ENCODE assay signal across 20 mouse cellular contexts in genomic region chr15:102165468-102166100, GRCm38 (mm10). TPM values are rescaled to one million over a fixed set of nuclear protein-coding genes. Genes with fewer than 3 reads are reported as not detected.
DNase-seq lines count a peak whose midpoint lies in the region; ATAC-seq and TF ChIP-seq lines count a peak whose summit lies in the region.
"Had no signal": no experiment of that assay in that cellular context is flagged by ENCODE, and none has a peak within 500 bp of the region (broad histone marks: within the 10 kb centered on the region; RNA-seq: fewer than 3 reads in every experiment).

No protein-coding gene starts in this region.

- H3K27ac ChIP-seq in MEL (ENCODE audit: control insufficient read depth, low read depth, low read length): no peak overlapping the region
- 0 out of 2 replicates have a peak overlapping the region, but pooled peaks have one; percentile 38 for H3K27ac ChIP-seq in embryonic facial prominence, embryonic 12.5 days
- 0 out of 2 replicates have a peak overlapping the region, but pooled peaks have one; percentile 5 for H3K27ac ChIP-seq in limb, embryonic 14.5 days (replicated peaks; ENCODE audit: low read depth, low read length)
- H3K27ac ChIP-seq: hindbrain, postnatal 0 days; liver, embryonic 15.5 days; neural tube, embryonic 12.5 days had no signal

- H3K4me3 ChIP-seq in MEL (ENCODE audit: control insufficient read depth in 1 of 2, insufficient read depth in 1 of 2, low read depth in 2 of 2, low read length in 2 of 2): no peak overlapping the region
- H3K4me3 ChIP-seq in embryonic facial prominence, embryonic 12.5 days: no peak overlapping the region
- H3K4me3 ChIP-seq in limb, embryonic 14.5 days (replicated peaks; ENCODE audit: low read length): no peak overlapping the region
- H3K4me3 ChIP-seq: heart, embryonic 12.5 days; liver, embryonic 15.5 days; neural tube, embryonic 12.5 days had no signal

- no peaks in the 10 kb centered on the region for H3K9me3 ChIP-seq in MEL (replicated peaks; ENCODE audit: insufficient read depth, low read length)
- H3K9me3 ChIP-seq in embryonic facial prominence, embryonic 12.5 days: no peaks in the 10 kb centered on the region
- H3K9me3 ChIP-seq in limb, embryonic 14.5 days (ENCODE audit: control insufficient read depth, low read length): no peaks in the 10 kb centered on the region
- H3K9me3 ChIP-seq: heart, embryonic 12.5 days; liver, embryonic 15.5 days; neural tube, embryonic 12.5 days had no signal

- DNase-seq in MEL (ENCODE audit: low read depth, low spot score): no peak
- no peak for DNase-seq in limb, embryonic 14.5 days (ENCODE audit: low spot score)
- peak; percentile 42 to 45 for DNase-seq in thymus, postnatal 10 days (ENCODE audit: low spot score in 2 of 2)
- no peak for DNase-seq in retina, embryonic 14.5 days (ENCODE audit: low spot score)
- no peak for DNase-seq in cerebellum, adult 9-11 months
- DNase-seq in testis, postnatal 14 days (ENCODE audit: low spot score): no peak
- no peak for DNase-seq in urinary bladder, postnatal 36 days (ENCODE audit: low spot score in 2 of 2)
- DNase-seq: adrenal gland, adult 8-10 months; cerebellum, adult 11-12 months; cerebellum, postnatal 36 days; kidney, adult 8-10 months; lung, postnatal 10 days; right cerebral cortex, postnatal 4 days had no signal

- H3K79me2 ChIP-seq in MEL (ENCODE audit: control insufficient read depth, insufficient read depth, low read length, poor library complexity): no peaks in the 10 kb centered on the region

- no peak for TF ChIP-seq POLR2A in MEL (IDR thresholded peaks at IDR 0.05; ENCODE audit: control insufficient read depth in 1 of 2, insufficient read depth in 1 of 2, low read depth in 1 of 2, low read length in 2 of 2, poor library complexity in 1 of 2)
- TF ChIP-seq POLR2A in limb, embryonic 14.5 days (IDR thresholded peaks at IDR 0.05; ENCODE audit: borderline replicate concordance, extremely low read depth, insufficient read depth, insufficient read length): no peak

- H3K27me3 ChIP-seq in MEL (ENCODE audit: control insufficient read depth in 1 of 2, insufficient read depth in 2 of 2, low read length in 2 of 2): no peaks in the 10 kb centered on the region
- no peaks in the 10 kb centered on the region for H3K27me3 ChIP-seq in embryonic facial prominence, embryonic 12.5 days
- no peaks in the 10 kb centered on the region for H3K27me3 ChIP-seq in limb, embryonic 14.5 days (ENCODE audit: control insufficient read depth, insufficient read depth, low read length)
- H3K27me3 ChIP-seq: liver, embryonic 15.5 days; neural tube, embryonic 12.5 days had no signal

- peaks cover 0 to 5% of the 10 kb centered on the region in 2 experiments; a peak in 2 of 4 replicates for H3K4me1 ChIP-seq in MEL (ENCODE audit: control insufficient read depth in 1 of 2, insufficient read depth in 2 of 2, low read length in 2 of 2)
- H3K4me1 ChIP-seq in embryonic facial prominence, embryonic 12.5 days: peaks cover 26% of the 10 kb centered on the region
- peaks cover 30% of the 10 kb centered on the region for H3K4me1 ChIP-seq in limb, embryonic 14.5 days (ENCODE audit: control insufficient read depth, insufficient read depth, low read length)
- H3K4me1 ChIP-seq: liver, embryonic 15.5 days; neural tube, embryonic 12.5 days had no signal

- 45% methylated on average over 6 of the region's 6 CpGs for WGBS in embryonic facial prominence, embryonic 12.5 days
- WGBS in limb, embryonic 14.5 days: 33% methylated on average over 6 of the region's 6 CpGs

- TF ChIP-seq CTCF in MEL (IDR thresholded peaks at IDR 0.05 in 2 of 3, conservative IDR thresholded peaks at IDR 0.05 in 1 of 3; ENCODE audit: control insufficient read depth in 1 of 3, insufficient read depth in 1 of 3, low read depth in 2 of 3, low read length in 3 of 3, poor library complexity in 1 of 3, severe bottlenecking in 1 of 3): no peak; a peak in 1 of 6 replicates

- no peak for TF ChIP-seq RAD21 in MEL (IDR thresholded peaks at IDR 0.05; ENCODE audit: low read depth, low read length)

- no peak overlapping the region for H3K9ac ChIP-seq in MEL (ENCODE audit: control insufficient read depth, low read depth, low read length, poor library complexity, severe bottlenecking)
- no peak overlapping the region for H3K9ac ChIP-seq in embryonic facial prominence, embryonic 12.5 days
- no peak overlapping the region; the same call in 1 of the 2 replicates for H3K9ac ChIP-seq in limb, embryonic 14.5 days (ENCODE audit: low read depth, low read length, severe bottlenecking)
- H3K9ac ChIP-seq: heart, embryonic 12.5 days; liver, embryonic 15.5 days; neural tube, embryonic 12.5 days had no signal

- H3K36me3 ChIP-seq in MEL (ENCODE audit: control insufficient read depth in 1 of 2, insufficient read depth in 2 of 2, low read length in 2 of 2): peaks cover 0 to 2% of the 10 kb centered on the region in 2 experiments; a peak in 2 of 4 replicates
- H3K36me3 ChIP-seq in embryonic facial prominence, embryonic 12.5 days: no peaks in the 10 kb centered on the region
- H3K36me3 ChIP-seq in limb, embryonic 14.5 days (ENCODE audit: control insufficient read depth, insufficient read depth, low read length): no peaks in the 10 kb centered on the region
- H3K36me3 ChIP-seq: heart, embryonic 12.5 days; neural tube, embryonic 12.5 days had no signal

- ATAC-seq in embryonic facial prominence, embryonic 12.5 days (ENCODE audit: insufficient number of reproducible peaks, insufficient read depth, low FRiP score, low TSS enrichment): no peak
- no peak for ATAC-seq in limb, embryonic 14.5 days (ENCODE audit: low FRiP score, low read depth)
- ATAC-seq: hindbrain, postnatal 0 days had no signal

- no peak overlapping the region for H3K4me2 ChIP-seq in embryonic facial prominence, embryonic 12.5 days (replicated peaks)
- no peak overlapping the region for H3K4me2 ChIP-seq in limb, embryonic 14.5 days (replicated peaks; ENCODE audit: low read depth, low read length, severe bottlenecking)
- H3K4me2 ChIP-seq: heart, embryonic 12.5 days; liver, embryonic 15.5 days; neural tube, embryonic 12.5 days had no signal

- TF ChIP-seq EP300 in MEL (IDR thresholded peaks at IDR 0.05; ENCODE audit: low read depth in 1 of 2, low read length in 2 of 2): no peak

TF ChIP-seq in MEL, 35 proteins besides CTCF, POLR2A, EP300 and RAD21:
- TF ChIP-seq CHD1 (IDR thresholded peaks at IDR 0.05; ENCODE audit: low read depth, low read length) (no peak), ZNF384 (IDR thresholded peaks at IDR 0.05; ENCODE audit: low read depth, low read length) (peak; percentile 65)

RNA-seq across cellular contexts. Expression of gene Soat2, which starts 15.3 kb away (rescaled TPM):
- total RNA-seq in MEL (2012; rRNA removed): 20.0 and 31.0 TPM in 2 replicates
- 10 to 100 TPM in 1 of 2 experiments, not detected in 1; 44.8 TPM for polyA plus RNA-seq in MEL (2012; ENCODE audit: insufficient read depth in 1 of 2, insufficient read length in 2 of 2, low read depth in 1 of 2, low replicate concordance in 2 of 2, missing spikeins in 1 of 2)
- 0.13 and 0.17 TPM in 2 replicates for polyA plus RNA-seq in embryonic facial prominence, embryonic 12.5 days (2016; fragmentation: Nextera tagmentation; extraction: Ambion mirVana)
- polyA plus RNA-seq in limb, embryonic 14.5 days (2012; rRNA removed): 0.87 and 1.1 TPM in 2 replicates
- polyA plus RNA-seq in limb, embryonic 14.5 days (2014; fragmentation: Nextera tagmentation; extraction: Ambion mirVana): 0.48 and 0.76 TPM in 2 replicates
- total RNA-seq: layer of hippocampus, postnatal 25 days had no signal
- polyA plus RNA-seq: forebrain, embryonic 11.5 days had no signal

RNA-seq across cellular contexts. Expression of gene Igfbp6, which starts 21.4 kb away (rescaled TPM):
- 0.65 and 1.1 TPM in 2 replicates for total RNA-seq in MEL (2012; rRNA removed)
- polyA plus RNA-seq in MEL (2012; ENCODE audit: insufficient read depth in 1 of 2, insufficient read length in 2 of 2, low read depth in 1 of 2, low replicate concordance in 2 of 2, missing spikeins in 1 of 2): 1 to 10 TPM in 1 of 2 experiments, not detected in 1; 1.8 TPM
- polyA plus RNA-seq in embryonic facial prominence, embryonic 12.5 days (2016; fragmentation: Nextera tagmentation; extraction: Ambion mirVana): 0.92 and 1.2 TPM in 2 replicates
- polyA plus RNA-seq in limb, embryonic 14.5 days (2012; rRNA removed): 6.2 and 8.1 TPM in 2 replicates
- 11.7 and 11.9 TPM in 2 replicates for polyA plus RNA-seq in limb, embryonic 14.5 days (2014; fragmentation: Nextera tagmentation; extraction: Ambion mirVana)
- polyA plus RNA-seq: forebrain, embryonic 11.5 days had no signal

RNA-seq across cellular contexts. Expression of gene Spryd3, which starts 29.6 kb away (rescaled TPM):
- 26.5 and 29.3 TPM in 2 replicates for total RNA-seq in MEL (2012; rRNA removed)
- polyA plus RNA-seq in MEL (2012; ENCODE audit: insufficient read depth in 1 of 2, insufficient read length in 2 of 2, low read depth in 1 of 2, low replicate concordance in 2 of 2, missing spikeins in 1 of 2): 10 to 100 TPM in 1 of 2 experiments, not detected in 1; 35.4 TPM
- polyA plus RNA-seq in embryonic facial prominence, embryonic 12.5 days (2016; fragmentation: Nextera tagmentation; extraction: Ambion mirVana): 15.6 and 15.7 TPM in 2 replicates
- polyA plus RNA-seq in limb, embryonic 14.5 days (2012; rRNA removed): 37.4 and 39.8 TPM in 2 replicates
- polyA plus RNA-seq in limb, embryonic 14.5 days (2014; fragmentation: Nextera tagmentation; extraction: Ambion mirVana): 18.7 and 18.9 TPM in 2 replicates

RNA-seq across cellular contexts. Expression of gene Zfp740, which starts 37.5 kb away (rescaled TPM):
- total RNA-seq in MEL (2012; rRNA removed): 39.9 and 40.5 TPM in 2 replicates
- polyA plus RNA-seq in MEL (2012; ENCODE audit: insufficient read depth in 1 of 2, insufficient read length in 2 of 2, low read depth in 1 of 2, low replicate concordance in 2 of 2, missing spikeins in 1 of 2): 10 to 100 TPM in 1 of 2 experiments, not detected in 1; 50.1 TPM
- 114 and 119 TPM in 2 replicates for polyA plus RNA-seq in embryonic facial prominence, embryonic 12.5 days (2016; fragmentation: Nextera tagmentation; extraction: Ambion mirVana)
- 89.4 and 96.0 TPM in 2 replicates for polyA plus RNA-seq in limb, embryonic 14.5 days (2012; rRNA removed)
- polyA plus RNA-seq in limb, embryonic 14.5 days (2014; fragmentation: Nextera tagmentation; extraction: Ambion mirVana): 53.8 and 64.0 TPM in 2 replicates

RNA-seq across cellular contexts. Expression of gene Csad, which starts 38.9 kb away (rescaled TPM):
- 4.1 and 5.3 TPM in 2 replicates for total RNA-seq in MEL (2012; rRNA removed)
- 10 to 100 TPM in 1 of 2 experiments, not detected in 1; 10.5 TPM for polyA plus RNA-seq in MEL (2012; ENCODE audit: insufficient read depth in 1 of 2, insufficient read length in 2 of 2, low read depth in 1 of 2, low replicate concordance in 2 of 2, missing spikeins in 1 of 2)
- 82.8 and 91.1 TPM in 2 replicates for polyA plus RNA-seq in embryonic facial prominence, embryonic 12.5 days (2016; fragmentation: Nextera tagmentation; extraction: Ambion mirVana)
- 112 and 130 TPM in 2 replicates for polyA plus RNA-seq in limb, embryonic 14.5 days (2012; rRNA removed)
- 66.1 and 75.3 TPM in 2 replicates for polyA plus RNA-seq in limb, embryonic 14.5 days (2014; fragmentation: Nextera tagmentation; extraction: Ambion mirVana)

Comparison
In these comparisons a context has a peak if more than half of its experiments do, and no peak if none do; other contexts are left out.
1. DNase-seq: peak in thymus, postnatal 10 days (2 of 2); none in MEL (single experiment), limb, embryonic 14.5 days (single experiment), retina, embryonic 14.5 days (single experiment), cerebellum, adult 9-11 months (single experiment), testis, postnatal 14 days (single experiment) and urinary bladder, postnatal 36 days (0 of 2).
2. RNA of gene Soat2, which starts 15.3 kb away (polyA plus RNA-seq): 44.8 TPM in MEL; 0.48 to 1.1 TPM in limb, embryonic 14.5 days and 0.13 to 0.17 TPM in embryonic facial prominence, embryonic 12.5 days; every median in the first group is over 10 times any median in the second.